Mouse (Mus musculus): Measurements from ENCODE around the gene Ccne1. TPM values are rescaled to one million over a fixed set of nuclear protein-coding genes. Genes with fewer than 3 reads are reported as not detected.

The Ccne1 gene
- polyA plus RNA-seq, 1 experiment: 10.2 TPM

- TF ChIP-seq CTCF (IDR thresholded peaks at IDR 0.05; ENCODE audit: low read depth, low read length): peak; percentile 80
- TF ChIP-seq POLR2A (IDR thresholded peaks at IDR 0.05; ENCODE audit: borderline replicate concordance, low read depth, low read length): no peak
- Histone ChIP-seq H3K4me3 (ENCODE audit: insufficient read depth, low read length) (peak overlapping the region; percentile 55), H3K4me1 (ENCODE audit: control insufficient read depth, insufficient read depth, low read length) (peaks cover 5% of the 10 kb centered on the region; the same call in 1 of the 2 replicates), H3K27ac (ENCODE audit: insufficient read depth, low read depth, low read length) (no peak overlapping the region)
These were observed 46.0 kb downstream of the Ccne1 start for GRCm38 (mm10) chr7:38061060-38061970.

DNA sequence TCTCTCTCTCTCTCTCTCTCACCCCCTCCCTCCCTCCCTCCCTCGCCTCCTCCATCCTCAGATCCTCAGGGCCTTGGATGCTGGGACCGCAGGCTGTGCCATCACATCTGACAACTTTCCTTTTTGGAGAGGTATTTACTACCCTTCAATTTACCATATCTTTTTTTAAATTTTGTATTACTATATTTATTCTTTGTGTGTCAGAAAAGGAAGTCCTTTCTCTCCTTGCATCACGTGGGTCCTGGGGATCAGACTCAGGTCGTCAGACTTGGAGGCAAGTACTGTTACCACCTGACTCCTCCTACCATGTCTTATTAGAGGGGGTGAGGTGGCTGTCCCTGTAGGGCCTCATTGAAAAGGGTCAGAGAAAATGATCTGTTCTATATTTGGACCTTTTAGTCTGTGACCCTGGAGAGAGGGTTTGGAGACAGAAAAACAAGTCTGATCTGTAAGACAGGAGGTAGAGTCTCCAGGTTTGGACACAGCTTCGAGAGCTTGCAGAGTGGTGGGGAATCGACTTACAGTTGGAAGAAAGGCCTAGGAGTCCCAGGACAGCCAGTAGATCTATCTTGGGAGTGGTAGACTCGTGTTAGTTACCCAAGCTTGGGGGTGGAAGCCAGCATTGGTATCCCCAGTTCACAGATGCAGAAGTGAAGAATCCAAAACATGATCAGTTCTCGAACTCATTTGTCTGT, 47.6 kb downstream of the Ccne1 start:
- no peak for TF ChIP-seq CTCF (IDR thresholded peaks at IDR 0.05; ENCODE audit: low read depth, low read length)
- TF ChIP-seq POLR2A (IDR thresholded peaks at IDR 0.05; ENCODE audit: borderline replicate concordance, low read depth, low read length): no peak
- Histone ChIP-seq H3K4me1 (ENCODE audit: control insufficient read depth, insufficient read depth, low read length) (peaks cover 5% of the 10 kb centered on the region; the same call in 1 of the 2 replicates), H3K4me3 (ENCODE audit: insufficient read depth, low read length) (no peak overlapping the region), H3K27ac (ENCODE audit: insufficient read depth, low read depth, low read length) (no peak overlapping the region)

DNA sequence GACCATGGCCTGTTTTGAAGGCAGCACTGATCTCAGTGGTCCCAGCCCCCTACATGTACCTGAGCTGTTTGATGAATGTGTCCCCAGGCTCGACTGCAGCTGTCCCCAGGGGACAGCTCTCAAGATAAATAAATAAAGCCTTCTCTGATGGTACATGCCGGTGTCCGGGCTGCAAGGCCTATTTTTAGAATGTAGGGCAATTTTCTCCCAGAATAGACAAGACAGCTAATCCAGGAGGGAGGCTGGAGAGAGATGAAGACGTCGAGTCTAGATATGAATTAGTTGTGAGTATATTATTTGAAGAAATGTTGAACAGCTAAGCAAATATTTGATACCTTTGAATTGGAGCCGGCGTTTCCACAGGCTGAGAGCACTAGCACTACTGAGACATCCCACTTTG, 48.2 kb downstream of the Ccne1 start:
- Histone ChIP-seq H3K4me3 (ENCODE audit: insufficient read depth, low read length) (no peak overlapping the region), H3K4me1 (ENCODE audit: control insufficient read depth, insufficient read depth, low read length) (peaks cover 2% of the 10 kb centered on the region; the same call in 1 of the 2 replicates), H3K27ac (ENCODE audit: insufficient read depth, low read depth, low read length) (no peak overlapping the region)
- no peak for TF ChIP-seq CTCF (IDR thresholded peaks at IDR 0.05; ENCODE audit: low read depth, low read length)
- no peak for TF ChIP-seq POLR2A (IDR thresholded peaks at IDR 0.05; ENCODE audit: borderline replicate concordance, low read depth, low read length)

GRCm38 (mm10) chr7:38055996-38056395, 51.3 kb downstream of the Ccne1 start:
- Histone ChIP-seq H3K27ac (ENCODE audit: insufficient read depth, low read depth, low read length) (no peak overlapping the region), H3K4me3 (ENCODE audit: insufficient read depth, low read length) (no peak overlapping the region), H3K4me1 (ENCODE audit: control insufficient read depth, insufficient read depth, low read length) (no peaks in the 10 kb centered on the region)
- TF ChIP-seq CTCF (IDR thresholded peaks at IDR 0.05; ENCODE audit: low read depth, low read length): no peak
- no peak for TF ChIP-seq POLR2A (IDR thresholded peaks at IDR 0.05; ENCODE audit: borderline replicate concordance, low read depth, low read length)

DNA sequence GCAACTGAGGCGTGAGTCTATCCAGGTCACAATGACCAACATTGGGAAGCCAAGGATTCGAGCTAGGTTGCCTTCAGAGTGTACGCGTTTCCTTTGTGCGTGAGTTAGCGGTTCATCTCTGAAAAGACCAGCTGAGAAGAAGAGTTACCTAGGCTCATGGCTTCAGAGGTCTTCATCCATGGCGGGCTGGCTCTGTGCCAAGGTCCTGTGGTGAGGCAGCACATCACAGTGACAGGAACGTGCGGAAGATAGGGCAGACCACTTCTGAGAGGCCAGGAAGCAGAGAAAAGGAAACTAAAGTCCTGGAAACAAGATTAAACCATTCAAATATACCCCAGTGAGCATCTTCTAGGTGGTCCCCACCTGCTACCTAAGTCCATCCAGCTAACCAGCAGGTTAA, 53.1 kb downstream of the Ccne1 start:
- TF ChIP-seq POLR2A (IDR thresholded peaks at IDR 0.05; ENCODE audit: borderline replicate concordance, low read depth, low read length) (no peak), CTCF (IDR thresholded peaks at IDR 0.05; ENCODE audit: low read depth, low read length) (no peak)
- no peak overlapping the region for H3K27ac ChIP-seq (ENCODE audit: insufficient read depth, low read depth, low read length)
- H3K4me3 ChIP-seq (ENCODE audit: insufficient read depth, low read length): no peak overlapping the region
- H3K4me1 ChIP-seq (ENCODE audit: control insufficient read depth, insufficient read depth, low read length): no peaks in the 10 kb centered on the region

Other genes with a start within 250 kb of the Ccne1 start
- gene Uri1, start 84.0 kb downstream of the Ccne1 start, polyA plus RNA-seq (2012; ENCODE audit: insufficient read depth, insufficient read length, missing spikeins): 21.0 and 21.1 TPM in 2 replicates
- gene 1600014C10Rik, start 75.7 kb upstream of the Ccne1 start, polyA plus RNA-seq (2012; ENCODE audit: insufficient read depth, insufficient read length, missing spikeins): 20.3 and 21.4 TPM in 2 replicates
- gene Plekhf1, start 120.5 kb upstream of the Ccne1 start, polyA plus RNA-seq (2012; ENCODE audit: insufficient read depth, insufficient read length, missing spikeins): 0.91 and 0.99 TPM in 2 replicates
- gene Pop4, start 163.9 kb upstream of the Ccne1 start, polyA plus RNA-seq (2012; ENCODE audit: insufficient read depth, insufficient read length, missing spikeins): 22.1 and 22.9 TPM in 2 replicates